Mouse (Mus musculus) gastrocnemius, postnatal 4 days (tissue): ENCODE measurements around the gene 1700017N19Rik. TPM values are rescaled to one million over a fixed set of nuclear protein-coding genes. Genes with fewer than 3 reads are reported as not detected.
A peak's percentile ranks its signal among the peaks of the same experiment; 100 is the strongest.
"Not testable (repeated sequence)": the region's sequence is repeated elsewhere in the genome, so short reads cannot be mapped to it uniquely, and the experiment has no call there.

Source experiments
- DNase-seq, 2 experiments: peaks; one replicate each; pipeline ENCODE4 v3.0.0; 2021 to 2022; ENCODE audit warnings: low spot score in 2 of 2, mixed read lengths in 2 of 2
- long read RNA-seq, 2 experiments: library from polyadenylated mRNA; stranded (forward); transcript quantifications; one replicate each; pipeline ENCODE4 v2.0.0; 2021
- total RNA-seq, 2 experiments: library from RNA; stranded (reverse); gene quantifications; 2 replicates each; pipeline ENCODE4 v1.2.3; 2021

The 1700017N19Rik gene
- not detected for total RNA-seq
- long read RNA-seq, experiment 1: 0 reads
- long read RNA-seq, experiment 2: 0 reads

DNA sequence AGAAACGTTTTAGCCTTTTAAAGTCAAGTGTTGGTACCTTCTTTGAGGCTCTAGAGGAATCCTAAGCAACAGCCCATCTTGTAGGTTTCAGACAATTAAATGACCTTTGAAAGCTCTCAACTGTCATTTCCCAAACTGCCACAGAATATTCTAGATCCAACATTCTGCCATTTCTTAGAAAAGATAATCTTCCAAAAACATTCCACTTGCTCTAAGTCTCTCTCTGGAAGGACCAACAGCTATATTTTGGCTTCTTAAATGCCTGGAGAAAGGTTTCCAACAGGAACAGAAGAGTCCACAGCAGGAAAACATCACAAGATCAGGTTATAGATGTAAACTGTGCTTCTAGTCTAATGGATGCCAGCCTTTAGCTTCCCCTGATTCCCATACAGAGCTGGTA, at the start of gene 1700017N19Rik, which contains the start of gene 4930430F08Rik:
1700017N19Rik (plus strand) TSS at position 162 of the 400 bp plus-strand sequence.
4930430F08Rik (minus strand) TSS at position 101 of the 400 bp plus-strand sequence.
- no peak for DNase-seq

DNA sequence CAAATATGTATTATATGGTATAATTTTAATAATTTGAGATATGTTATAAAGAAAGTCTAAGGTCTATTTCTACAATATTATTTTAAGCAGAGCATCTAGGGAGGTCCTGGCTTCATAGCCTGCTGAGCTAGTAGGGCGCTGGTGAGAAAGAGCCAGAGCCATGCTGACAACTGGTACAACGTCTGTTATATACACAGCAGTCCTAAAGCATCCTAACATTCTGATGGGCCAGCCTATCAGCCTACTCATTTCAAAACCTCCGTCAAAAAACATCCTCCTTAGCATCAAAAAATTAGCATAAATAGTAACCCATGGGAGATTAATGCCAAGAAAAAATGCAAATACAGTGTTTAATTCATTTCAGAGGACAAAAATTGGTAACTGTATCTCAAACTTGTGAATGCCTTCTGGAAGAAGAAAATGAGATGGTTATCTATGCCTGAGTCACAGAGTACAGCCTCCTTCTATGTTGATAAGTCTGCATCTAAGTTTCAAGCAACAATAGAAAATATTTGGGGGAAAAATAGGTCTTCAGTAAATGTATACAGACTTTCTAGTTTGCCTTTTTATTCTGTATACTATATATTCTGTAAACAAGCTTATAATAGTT, 33.6 kb upstream of the 1700017N19Rik start:
- no peak for DNase-seq

GRCm38 (mm10) chr10:100560194-100560883, 29.9 kb upstream of the 1700017N19Rik start:
- DNase-seq: not testable (repeated sequence)

DNA sequence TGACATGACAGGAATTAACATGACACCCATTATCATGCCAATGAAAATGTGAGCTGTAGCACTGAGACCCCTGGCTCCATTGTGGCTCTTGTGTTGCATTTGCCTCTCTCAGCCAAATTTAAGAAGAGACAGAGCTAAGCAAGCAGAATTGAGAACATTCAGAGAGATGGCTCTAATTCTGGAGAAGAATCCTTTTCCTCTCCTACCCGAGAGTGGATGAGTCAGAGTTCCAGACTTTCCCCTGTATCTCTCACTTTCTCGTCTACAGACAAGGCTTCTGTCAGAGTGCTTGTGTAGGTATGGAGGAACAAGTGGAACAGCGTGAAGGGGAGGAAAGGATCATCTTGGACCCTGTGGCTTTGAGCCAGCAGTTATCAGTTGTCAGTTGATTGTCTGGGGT, 26.2 kb upstream of the 1700017N19Rik start:
- no peak for DNase-seq

GRCm38 (mm10) chr10:100571707-100572106, 18.6 kb upstream of the 1700017N19Rik start:
- DNase-seq: no peak

- DNase-seq: no peak
Observed at GRCm38 (mm10) chr10:100574505-100575149, 15.7 kb upstream of the 1700017N19Rik start.

- DNase-seq: no peak
Observed at GRCm38 (mm10) chr10:100575294-100575693, 15.0 kb upstream of the 1700017N19Rik start.

GRCm38 (mm10) chr10:100584178-100584577, 6.1 kb upstream of the 1700017N19Rik start:
- no peak for DNase-seq

DNA sequence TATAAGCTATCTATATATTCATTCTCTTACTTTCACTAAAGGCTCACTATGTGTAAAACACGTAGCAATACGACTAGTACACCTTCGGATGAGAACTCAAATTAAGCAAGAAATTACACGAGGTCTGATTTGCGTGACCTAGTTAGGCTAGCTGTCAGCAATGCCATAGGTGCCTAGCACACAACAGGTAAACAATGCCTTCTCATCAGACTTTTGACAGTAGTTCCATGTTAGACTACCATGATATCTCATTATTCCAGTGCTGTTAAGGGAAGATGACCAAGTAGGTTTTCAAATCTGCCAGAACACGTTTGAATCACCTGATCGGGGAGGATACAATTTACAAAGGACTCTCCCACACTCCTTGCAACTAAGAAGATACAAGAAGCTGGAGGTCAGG, 1.8 kb upstream of the 1700017N19Rik start:
- no peak for DNase-seq

- peak; percentile 67 to 87 for DNase-seq
Observed at GRCm38 (mm10) chr10:100588932-100589388, 1.3 kb upstream of the 1700017N19Rik start.

DNA sequence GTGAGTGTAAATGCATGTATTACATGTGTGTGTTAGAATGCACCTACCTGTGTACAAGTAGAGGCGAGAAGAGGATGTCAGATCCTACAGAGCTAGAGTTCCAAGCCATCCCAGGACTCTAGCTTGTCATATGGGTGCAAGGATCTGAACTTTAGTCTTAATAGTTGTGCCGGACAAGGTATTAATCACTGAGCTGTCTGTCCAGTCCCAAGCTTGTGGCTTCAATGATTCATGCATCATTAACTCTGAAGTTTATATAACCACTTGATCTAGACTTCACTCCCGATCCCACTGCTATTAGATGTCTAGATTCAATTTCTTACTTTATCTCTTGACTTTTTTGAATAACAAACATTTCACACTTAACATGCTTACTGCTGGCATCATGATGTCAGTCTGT, 8.1 kb downstream of the 1700017N19Rik start:
- no peak for DNase-seq

GRCm38 (mm10) chr10:100603511-100603910, 13.2 kb downstream of the 1700017N19Rik start:
- DNase-seq: no peak

DNA sequence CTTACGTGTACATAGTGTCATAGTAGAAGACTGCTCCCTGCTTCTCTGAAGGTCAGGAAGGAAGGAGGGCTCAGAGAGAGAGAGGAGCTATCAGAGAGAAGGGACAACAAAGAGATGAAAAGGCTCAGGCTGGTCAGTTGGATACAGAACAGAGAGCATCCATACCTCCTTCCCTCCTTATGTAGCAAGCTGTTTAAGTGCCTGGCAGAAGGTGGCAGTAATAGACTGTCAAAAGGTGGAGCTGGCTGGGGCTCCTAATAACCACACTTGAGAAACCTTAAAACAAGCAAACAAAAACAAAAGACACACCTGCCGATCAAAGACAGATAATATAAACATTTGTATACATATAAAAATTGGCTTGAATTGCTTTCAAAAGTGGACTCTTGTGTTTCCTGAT, 14.0 kb downstream of the 1700017N19Rik start:
- DNase-seq: no peak

DNA sequence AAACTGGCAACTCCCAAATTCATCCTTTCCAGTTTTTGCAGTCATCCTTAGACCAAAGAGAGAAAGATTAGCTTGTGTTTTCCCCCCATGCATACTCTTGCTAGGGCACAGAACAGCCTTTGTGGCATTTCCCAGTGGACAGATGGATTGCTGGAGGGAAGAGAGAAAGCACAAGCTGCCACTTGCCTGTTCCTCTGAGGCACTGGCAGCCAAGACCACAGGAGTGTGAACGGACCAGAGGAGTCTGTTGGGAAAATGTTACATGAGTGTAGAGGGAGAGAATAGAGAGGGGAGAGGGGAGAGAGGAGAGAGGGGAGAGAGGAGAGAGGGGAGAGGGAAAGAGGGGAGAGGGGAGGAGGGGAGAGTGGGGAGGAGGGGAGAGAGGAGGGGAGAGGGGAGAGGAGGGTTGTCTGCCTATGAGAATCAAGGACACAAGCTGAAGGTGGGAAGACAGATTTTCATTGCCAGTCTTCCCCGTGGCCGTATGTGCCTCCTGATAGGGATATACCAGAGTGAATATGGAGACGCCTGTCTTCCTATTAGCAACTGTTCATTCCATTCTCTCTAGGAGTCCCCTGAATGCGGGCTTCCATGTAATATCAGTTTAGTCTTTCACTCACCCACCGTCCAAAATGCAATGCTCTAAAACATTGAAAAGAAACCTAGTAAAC, 27.1 kb downstream of the 1700017N19Rik start:
- DNase-seq: no peak

DNA sequence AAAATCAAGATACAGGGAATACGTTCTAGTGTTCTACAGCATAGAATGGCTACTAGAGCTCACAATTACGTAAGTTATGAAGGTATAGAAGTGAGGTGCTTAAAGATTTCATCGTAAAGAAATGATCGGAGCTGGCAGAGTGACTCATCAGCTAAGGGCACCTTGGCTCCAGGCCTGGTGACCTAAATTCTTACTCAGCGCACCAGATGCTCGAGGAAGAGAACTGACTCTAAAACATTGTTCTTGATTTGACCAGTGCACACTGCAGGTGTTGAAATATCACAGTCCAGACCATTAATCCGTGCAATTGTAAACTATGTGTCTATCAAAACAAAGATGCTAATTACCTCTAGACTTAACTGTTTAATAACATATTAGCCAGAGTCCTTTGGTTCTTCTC, 29.2 kb downstream of the 1700017N19Rik start:
- no peak for DNase-seq

- no peak for DNase-seq
Observed at GRCm38 (mm10) chr10:100620040-100620439, 29.8 kb downstream of the 1700017N19Rik start.

- DNase-seq: no peak
Observed at GRCm38 (mm10) chr10:100622494-100622893, 32.2 kb downstream of the 1700017N19Rik start.

DNA sequence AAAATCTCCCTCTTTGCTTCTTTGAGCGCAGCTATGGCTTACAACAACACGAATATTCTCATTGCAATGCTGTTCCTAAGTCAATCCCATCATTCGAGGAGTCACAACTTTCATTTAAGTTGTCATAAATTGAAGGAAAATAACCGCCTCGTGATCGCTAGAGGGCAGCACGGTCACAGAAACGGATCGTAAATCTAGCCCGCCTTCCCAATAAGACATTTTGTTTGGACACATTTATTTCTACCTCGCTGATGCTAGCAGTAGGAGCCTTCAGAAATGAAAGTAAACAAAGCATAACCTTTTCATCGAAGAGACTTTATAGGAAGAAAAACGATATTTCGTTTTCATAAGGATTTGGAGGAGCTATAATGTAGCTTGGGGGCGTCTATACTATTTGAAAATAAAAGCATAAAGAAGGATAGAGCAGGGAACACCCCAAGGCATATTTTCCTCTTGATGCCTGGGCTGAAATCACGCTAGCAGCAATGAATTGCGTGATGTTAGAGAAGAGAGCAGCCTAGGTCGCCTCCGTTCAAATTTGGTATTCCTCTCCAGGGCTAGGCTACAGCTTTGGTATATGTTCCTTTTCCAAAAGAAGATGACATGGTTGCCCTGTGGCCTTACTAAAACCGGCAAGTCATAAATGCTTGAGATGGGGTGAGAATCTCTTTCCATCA, 39.6 kb downstream of the 1700017N19Rik start:
- DNase-seq: peak; percentile 20 to 53

DNA sequence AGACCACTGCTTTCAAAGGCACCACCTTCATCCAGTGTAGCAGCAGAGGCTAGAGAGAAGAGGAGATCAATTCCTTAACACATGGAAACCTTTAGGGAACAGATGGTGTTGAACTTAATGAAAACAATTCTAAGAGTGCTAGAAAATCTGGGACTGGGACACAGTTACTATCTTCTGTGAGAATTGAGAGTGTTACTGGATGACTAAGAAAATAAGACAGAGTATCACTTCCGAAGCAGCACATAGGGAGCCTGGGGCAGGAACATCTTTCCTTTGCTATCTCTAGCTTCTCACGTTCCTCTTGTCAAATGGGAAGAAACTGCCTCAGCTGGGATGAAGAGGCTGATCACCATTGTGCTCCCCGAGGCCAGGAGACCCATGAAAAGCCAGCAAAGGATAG, 52.6 kb downstream of the 1700017N19Rik start:
- no peak for DNase-seq

- DNase-seq: no peak
Observed at GRCm38 (mm10) chr10:100645331-100645935, 55.1 kb downstream of the 1700017N19Rik start.
